Mouse (Mus musculus) kidney, adult 18-20 months (tissue): ENCODE measurements around the gene Smarcc1.
"Not testable (repeated sequence)": the region's sequence is repeated elsewhere in the genome, so short reads cannot be mapped to it uniquely, and the experiment has no call there.

Experiments used
- DNase-seq: peaks from one replicate; pipeline ENCODE4 v3.0.0; 2021

Gene Smarcc1

DNA sequence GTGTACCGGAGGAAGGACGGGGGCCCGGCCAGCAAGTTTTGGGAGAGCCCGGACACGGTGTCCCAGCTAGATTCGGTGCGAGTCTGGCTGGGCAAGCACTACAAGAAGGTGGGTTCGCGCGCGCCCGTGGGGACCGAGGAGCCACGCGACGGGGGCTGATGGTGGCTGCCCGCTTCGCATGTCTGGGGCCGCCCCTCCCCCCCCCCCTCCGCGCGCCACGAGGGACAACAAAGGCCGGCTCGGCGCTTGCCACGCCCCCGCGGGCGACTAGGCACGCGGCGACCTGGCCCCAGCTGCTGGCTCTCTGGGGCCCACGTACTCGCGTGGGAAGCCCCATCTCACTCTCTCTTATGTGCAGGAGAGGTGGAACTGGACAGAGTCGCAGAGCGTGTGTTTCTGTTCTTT, 14.7 kb downstream of the Smarcc1 start:
- DNase-seq: no peak

DNA sequence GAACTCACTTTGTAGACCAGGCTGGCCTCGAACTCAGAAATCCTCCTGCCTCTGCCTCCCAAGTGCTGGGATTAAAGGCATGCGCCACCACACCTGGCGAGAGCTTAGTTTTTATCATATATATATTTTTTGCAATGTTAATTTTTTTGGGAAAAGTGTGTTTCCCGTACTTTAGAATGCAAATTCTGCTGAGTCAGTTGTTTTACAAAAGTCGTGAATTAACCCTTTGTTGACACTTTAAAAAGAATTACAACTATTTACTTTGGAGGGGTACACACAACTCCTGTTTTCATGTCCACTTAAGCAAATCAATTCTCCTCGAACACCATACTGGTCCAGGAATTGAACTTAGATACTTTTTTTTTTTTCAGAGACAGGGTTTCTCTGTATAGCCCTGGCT, 15.4 kb downstream of the Smarcc1 start:
- no peak for DNase-seq

DNA sequence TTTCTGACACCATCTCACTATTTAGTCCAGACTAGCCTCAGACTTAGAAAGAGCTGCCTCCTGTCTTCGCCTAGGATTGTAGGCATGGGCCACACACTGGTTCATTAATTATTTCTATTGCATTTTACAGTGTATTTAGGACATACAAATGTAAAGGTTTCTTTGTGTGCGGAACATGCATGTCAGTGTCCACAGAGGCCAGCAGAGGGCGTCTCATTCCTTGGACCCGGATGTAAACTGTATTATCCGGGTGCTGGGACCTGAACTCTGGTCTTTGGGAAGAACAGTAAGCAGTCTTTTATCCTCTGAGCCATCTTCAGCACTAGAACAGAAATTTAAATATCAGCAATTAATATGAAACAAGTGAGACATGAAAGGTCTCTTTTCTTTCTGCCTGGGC, 16.7 kb downstream of the Smarcc1 start:
- no peak for DNase-seq

DNA sequence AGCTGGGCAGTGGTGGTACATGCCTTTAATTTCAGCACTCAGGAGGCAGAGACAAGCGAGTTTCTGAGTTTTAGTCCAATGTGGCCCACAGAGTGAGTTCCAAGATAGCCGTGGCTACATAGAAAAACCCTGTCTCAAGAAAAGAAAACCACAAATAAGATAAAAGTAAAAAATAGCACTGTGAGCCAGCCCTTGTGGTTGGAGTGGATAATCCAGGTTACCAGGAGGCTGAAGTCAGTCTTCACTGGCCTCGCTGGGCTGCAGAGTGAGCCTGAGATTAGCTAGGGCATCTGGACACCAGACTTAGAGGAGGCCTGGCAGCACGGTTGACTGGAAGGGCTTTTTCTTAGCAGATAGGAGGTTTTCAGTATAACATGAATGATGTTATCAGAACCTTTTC, 21.6 kb downstream of the Smarcc1 start:
- DNase-seq: no peak

DNA sequence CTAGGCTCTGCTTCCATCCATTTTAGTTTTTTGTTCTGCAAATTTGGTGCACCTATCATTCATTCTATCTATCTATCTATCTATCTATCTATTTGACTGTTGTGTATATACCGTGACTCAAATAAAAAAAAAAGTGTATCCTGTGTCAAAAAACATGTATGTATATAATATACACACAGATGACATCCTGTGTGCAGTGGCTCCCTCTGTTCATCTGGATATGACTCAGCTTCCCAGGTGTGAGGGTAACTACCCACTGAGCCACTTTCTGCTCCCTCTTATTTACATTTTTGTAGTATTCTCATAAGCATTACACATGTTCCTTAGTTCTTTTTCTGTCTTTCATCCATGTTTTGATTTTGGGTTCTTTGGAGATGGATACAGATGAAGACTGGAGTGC, 24.6 kb downstream of the Smarcc1 start:
- no peak for DNase-seq

DNA sequence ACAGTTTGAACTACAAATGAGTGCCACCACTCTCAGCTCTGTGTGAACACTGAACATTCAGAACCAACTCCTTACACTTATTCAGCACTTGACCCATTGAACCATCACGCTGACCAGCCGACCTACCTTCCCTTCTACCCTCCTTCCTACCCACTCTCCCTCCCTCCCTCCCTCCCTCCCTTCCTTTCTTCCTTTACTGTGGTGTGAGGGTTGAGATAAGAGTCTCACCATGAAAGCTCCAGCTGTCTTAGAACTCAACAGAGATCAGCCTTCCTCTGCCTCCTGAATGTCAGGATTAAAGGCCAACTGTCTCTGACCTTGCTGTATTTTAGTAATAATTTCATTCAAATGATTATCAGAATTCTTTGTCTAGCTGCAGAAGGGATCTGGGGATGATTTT, 31.1 kb downstream of the Smarcc1 start:
- no peak for DNase-seq

DNA sequence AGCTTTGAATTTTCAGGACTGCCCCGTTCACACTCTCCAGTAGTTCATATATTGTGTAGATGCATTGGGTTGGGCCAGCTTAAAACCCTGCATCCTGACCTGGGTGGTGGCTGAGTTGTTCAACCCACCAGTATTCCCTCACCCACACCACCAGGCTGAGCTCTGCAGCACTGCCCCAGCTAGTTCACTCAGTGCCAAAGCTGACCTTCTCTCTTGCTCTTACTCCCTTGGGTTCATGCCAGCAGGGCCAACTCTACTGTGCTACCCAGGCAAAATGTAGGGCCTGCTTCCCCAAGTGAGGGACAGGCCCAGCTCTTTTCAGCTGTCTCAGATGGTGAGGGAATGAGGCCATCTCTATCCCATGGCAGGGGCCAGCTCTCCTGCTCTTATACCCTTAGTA, 41.5 kb downstream of the Smarcc1 start:
- DNase-seq: no peak

DNA sequence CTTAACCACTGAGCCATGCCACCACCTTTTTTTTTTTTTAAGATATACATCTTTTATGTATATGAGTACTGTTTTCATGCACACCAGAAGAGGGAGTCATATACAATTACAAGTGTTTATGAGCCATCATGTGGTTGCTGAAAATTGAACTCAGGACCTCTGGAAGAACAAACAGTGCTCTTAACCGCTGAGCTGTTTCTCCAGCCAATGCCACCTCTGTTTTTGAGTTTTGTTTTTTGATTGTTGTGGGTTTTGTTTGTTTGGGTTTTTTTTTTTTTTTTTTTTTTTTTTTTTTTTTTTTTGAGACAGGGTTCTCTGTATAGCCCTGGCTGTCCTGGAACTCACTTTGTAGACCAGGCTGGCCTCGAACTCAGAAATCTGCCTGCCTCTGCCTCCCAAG, 43.0 kb downstream of the Smarcc1 start:
- not testable (repeated sequence) for DNase-seq

DNA sequence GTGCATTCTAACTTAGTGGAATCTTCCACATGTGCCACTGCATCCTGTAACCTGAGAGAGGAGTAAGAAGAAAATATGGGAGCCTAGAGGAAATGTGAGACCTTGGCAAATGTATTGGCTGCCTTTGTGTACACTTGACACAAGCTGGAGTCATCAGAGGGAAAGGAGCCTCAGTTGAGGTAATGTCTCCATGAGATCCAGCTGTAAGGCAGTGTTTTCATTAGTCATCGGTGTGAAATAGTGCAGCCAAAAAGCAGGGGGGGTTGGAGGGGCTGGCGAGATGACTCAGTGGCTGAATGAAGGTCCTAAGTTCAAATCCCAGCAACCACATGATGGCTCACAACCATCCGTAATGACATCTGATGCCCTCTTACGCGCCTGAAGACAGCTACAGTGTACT, 44.9 kb downstream of the Smarcc1 start:
- no peak for DNase-seq

DNA sequence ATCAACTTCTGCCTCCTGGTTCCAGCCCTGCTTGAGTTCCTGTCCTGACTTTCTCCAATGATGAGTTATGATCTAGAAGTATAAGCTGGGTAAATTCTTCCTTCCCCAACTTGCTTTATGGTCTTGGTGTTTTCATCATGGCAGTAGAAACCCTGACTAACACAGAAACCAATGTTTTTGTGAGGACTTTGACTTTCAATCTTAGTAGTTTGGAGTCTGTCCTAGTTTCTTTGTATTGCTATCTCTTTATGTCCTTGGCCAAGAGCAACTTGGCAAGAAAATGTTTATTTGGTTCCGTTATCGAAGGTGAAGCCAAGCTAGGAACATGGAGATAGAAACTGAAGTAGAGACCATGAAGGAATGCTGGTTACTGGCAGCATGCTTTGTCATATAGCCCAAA, 45.6 kb downstream of the Smarcc1 start:
- no peak for DNase-seq

DNA sequence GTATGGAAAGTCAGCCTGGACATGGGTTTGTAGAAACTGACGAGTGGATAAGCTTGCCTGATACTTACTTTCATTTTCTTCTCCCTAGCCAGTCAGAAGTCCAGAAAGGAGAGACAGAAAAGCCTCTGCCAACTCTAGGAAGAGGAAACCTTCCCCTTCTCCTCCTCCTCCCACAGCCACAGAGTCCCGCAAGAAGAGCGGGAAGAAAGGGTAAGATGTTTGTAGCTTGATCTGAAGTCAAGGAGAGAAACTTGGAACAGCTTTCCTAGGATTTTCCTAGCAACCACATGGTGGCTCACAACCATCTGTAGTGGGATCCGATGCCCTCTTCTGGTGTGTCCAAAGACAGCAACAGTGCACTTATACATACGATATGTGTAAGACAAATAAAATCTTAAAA, 53.4 kb downstream of the Smarcc1 start:
- no peak for DNase-seq

DNA sequence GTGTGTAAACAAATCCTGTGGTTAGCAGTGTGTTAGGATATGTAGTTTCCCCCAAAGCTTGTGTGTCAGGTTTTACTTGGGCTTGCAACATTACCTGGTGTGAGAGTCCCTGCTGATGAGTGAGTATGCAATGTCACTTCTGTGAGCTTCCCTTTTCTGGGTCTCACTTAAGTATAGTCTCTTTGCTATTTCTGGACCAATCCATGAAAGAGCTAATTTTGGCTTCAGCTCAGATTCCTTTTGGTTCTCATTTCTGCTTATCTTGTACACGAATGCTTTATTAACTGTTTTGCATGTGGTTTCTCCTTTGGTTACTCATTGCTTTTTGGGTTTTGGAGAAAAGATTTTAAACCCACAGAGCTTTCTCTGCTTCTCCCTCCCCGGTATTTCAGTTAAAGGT, 82.4 kb downstream of the Smarcc1 start:
- DNase-seq: no peak

DNA sequence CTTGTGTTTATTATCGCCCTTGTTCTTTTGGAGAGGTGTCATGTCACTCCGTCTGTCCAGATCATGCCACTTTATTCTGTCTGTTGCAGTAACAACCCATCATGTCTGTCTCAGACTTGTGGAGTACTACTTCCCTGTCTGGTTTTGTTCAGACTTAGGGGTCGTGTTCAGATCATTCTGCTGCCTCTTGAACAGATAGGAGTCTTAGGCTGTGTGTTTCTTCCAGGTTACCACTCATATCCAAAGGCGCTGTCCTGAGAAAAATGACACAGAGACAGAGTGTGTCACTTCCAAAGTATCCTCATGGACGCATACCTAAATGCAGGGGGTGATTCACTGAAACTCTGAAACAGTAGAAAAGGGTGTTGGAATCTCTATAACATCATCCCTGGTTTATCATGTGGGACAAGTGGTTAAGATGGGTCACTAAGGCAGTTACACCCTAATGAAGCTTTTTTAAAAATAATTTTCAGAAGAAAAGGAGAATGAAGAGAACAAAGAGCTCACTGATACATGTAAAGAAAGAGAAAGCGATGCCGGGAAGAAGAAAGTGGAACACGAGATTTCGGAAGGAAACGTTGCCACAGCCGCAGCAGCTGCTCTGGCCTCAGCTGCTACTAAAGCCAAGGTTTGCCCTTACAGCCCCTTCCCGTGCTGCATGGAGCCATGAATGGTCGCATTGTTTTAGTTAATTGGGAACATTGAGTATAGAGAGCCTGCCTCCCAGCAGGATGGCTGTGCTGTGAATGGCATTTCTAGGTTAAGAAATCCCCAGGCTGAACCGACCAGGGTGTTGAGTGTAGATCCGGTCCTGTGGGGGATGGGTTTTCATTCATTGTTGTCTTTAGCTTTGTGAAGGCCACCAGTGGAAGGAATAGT, 88.3 kb downstream of the Smarcc1 start:
- no peak for DNase-seq

DNA sequence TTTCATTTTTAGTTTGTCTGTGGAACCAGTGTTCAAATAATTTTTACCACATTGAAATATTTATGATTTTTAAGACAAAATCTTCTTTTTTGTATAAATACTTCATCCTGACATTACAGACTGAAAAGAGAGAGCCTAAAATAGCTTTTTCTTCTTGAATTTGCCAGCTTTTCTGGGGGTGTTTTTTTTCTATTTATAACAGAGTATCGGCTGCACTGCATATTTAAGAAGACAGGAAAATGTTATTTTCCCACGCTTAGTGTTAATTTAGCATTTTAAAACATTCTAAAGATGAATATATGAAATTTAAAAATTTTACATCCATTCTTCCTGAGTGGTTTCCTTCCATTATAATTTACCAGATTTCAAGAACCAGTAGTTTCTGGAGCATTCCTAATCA, 88.9 kb downstream of the Smarcc1 start:
- DNase-seq: no peak

DNA sequence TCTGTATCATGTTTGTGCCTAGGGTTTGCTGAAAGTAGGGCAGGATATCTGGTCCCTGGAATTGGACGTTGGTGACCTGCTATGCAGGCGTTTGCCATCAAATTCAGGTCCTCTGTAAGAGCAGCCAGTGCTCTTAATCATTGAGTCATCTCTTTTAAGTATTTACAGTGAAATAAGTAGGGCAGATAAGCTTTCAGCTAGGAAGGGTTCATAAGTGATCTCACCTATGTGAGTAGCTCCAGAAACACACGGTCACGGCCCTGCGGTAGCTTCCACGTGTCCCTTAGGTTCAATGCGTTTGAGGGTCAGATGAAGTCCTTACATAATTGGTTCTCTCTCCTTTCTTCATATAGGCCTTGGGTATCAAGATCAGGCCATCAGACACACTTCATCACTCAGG, 90.8 kb downstream of the Smarcc1 start:
- DNase-seq: no peak

DNA sequence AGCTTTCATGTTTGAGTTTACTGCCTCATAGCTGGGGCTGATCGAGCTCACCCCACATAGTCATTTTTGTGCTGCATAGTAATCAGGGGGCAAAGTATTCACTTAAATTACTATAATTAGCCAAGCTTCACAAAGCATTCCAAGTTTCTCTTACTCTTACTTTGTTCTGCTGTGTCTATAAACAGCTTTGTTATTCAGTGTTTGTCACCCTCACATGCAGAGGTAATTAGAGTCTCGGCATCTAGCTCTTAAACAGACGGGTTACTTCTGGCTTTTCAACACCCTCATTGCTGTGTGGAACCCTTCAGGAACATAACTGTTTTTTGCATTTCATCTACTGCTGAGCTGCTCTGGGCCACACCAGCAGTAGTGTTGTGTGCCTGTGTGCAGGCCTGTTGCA, 91.5 kb downstream of the Smarcc1 start:
- DNase-seq: no peak

DNA sequence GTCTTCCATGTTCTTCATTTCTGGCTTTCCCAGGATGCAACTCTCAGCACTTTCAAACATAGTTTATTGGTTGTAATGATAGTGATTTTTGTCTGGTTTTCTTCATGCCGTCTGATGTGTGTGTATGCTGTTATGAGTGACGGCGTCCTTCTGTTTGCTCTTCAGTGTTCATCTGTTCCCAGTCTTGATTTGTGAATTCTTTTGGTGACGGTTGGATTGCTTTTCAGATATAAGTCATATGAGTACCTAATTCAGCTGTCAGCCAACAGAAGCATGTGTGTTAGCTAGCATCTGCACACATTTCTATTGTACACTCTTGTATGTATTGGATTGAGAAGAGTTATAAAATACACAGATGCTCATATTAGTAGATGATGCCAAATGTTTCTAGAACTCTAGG, 106.8 kb downstream of the Smarcc1 start:
- no peak for DNase-seq

DNA sequence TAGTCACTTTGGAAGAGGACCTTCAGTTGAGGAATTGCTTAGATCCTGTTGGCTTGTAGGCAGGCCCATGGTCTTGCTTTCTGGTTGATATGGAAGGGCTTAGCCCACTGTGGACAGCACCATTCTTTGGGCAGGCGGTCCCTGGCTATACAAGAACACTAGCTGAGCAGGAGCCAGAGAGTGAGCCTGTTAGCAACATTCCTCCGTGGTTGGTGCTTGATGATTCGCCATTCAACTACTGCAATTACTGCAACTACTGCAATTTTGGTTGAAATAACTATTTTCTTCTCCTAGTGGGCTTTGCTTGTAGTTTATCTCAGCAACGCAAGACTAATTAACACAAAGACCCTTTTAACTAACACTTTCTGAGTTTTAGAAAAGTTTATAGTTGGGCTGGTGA, 108.7 kb downstream of the Smarcc1 start:
- no peak for DNase-seq

DNA sequence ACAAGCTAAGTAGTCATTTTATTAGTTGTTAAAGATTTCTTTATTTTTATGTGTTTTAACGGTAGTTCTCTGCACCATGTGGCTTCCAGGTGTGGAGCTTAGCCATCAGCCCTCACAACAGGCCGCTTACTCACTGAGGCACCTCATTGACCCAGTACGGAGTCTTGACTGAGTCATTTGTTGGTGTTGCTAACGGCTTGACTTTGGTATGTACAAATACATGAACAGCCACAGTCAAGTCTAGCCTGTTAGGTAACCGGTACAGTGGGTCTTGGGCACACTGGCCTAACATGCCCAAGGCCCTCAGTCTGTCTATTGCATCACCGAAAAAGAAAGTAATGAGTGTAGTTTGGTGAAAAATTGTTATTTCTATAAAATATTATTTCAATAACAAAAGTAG, 111.2 kb downstream of the Smarcc1 start:
- DNase-seq: no peak

DNA sequence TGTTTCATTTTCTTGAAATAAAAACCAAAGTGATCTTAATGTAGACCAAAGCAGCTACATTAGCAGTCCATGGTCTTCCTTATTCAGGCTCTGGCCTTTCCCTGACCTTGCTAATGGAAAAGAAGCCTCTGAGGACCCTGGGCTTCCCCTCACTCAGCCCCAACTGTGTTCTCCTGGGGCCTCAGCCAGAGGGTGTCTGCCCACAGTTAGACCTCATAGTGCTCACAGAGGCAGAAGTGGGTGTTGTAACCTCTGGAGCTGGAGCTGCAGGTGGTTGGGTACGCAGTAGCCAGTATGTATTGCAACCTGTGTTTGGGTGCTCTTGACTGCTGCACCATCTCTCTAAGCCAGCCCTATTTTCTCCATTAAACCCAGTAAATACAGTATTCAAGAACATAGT, 111.6 kb downstream of the Smarcc1 start:
- DNase-seq: no peak

DNA sequence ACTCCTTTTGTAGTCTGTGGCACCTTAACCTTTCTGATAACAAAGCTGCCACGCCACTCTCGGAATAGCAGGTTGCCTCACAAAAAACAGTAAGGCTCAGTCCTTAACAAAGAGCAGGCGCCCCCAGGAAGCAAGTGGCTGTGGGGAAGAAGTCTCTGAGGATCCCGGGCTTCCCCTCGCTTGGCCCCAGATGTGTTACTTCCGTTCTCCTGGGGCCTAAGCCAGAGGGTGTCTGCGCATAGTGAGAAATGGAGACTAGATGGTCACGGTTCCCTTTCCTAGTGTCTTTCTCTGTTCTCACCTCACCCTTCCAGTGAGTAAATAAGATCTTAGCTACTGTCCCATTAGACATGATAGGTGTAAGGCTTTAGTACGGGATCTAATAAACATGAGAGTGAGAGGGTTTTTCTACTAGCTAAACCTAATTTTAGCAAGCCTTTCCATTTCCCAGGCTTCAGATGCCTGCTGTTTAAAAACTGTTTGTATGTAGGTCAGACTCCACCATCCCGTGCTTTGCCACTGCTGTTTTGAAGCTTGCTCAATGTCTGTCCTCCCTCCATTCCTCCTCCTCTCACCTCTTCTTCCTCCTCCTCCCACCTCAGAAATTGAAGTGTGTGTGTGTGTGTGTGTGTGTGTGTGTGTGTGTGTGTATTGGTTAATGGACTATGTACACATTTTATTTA, 112.2 kb downstream of the Smarcc1 start:
- DNase-seq: no peak

DNA sequence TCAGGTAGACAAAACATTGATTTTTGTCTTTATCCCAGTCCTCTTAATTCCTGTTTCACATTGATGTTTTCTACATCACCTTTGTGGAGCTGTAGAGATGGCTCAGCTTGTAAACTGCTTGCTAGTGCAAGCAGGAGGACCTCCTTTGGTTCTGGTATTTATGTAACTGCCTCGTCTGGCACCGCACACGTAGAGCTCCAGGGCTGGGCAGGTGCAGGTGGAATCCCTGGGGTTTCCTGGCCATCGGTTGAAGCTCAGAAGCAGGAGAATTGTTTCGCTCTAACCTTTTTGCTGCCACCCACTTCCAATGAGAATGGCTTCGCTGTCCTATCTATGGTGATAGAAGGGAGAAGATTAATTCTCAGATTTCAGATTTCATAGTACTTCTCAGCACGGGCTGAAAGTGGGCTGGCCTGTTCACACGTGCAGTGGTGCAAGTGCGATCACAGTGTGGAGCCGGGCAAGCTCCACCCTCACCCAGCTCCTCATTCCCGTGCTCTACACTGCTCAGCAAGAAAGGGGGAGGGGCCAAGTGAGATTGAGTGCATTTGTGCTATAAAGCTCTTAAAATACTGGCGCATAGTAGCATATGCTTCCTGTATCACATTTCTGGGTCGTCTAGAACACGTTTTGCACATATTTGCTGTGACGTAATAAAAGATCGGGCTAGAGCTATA, 113.0 kb downstream of the Smarcc1 start:
- no peak for DNase-seq

DNA sequence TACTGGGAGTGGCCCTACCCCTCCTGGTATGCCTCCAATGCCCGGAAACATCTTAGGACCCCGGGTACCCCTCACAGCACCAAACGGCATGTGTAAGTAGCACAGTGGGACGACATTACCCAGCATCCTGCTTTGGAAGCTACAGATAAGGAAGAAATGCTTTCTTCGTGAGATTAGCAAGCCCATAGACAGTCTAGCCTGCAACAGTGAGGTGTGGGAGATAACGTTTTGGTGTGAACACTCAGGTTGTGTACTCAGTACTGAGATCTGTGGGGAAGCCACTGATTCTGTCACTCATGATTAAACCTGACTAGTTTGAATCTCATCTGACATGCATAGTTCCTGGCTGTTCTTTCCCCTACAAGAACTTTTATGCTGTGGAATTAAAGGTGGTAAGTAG, 117.5 kb downstream of the Smarcc1 start:
- no peak for DNase-seq

DNA sequence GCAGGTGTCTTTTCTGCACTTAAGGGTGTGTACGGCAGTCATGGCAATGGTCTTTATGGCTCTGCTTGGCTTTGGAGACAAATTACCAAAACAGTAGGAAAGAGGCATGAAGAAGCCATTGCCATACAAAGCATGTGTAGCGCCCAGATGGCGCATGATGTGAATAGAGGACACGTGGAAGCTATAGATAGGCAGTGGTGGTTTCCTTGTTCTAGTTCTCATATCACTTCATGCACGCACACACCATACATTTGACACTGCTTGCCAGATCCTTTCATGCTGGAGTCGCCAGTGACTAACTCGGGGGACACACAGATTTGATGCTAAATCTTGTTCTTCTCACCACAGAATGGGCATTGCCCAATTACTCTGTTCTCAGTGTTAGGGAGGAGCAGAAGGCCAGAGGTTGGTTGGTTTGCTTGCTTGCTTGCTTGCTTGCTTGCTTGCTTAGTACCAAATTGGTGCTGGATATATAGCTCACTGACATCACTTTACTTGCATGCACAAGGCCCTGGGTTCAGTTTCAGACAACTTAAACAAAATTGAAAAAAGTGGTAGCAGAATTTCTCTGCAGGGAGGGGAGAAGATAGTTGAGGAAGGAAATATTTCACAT, 125.8 kb downstream of the Smarcc1 start, which contains the start of gene Cspg5:
Cspg5 (plus strand) TSS at position 563 of the 613 bp plus-strand sequence.
- DNase-seq: no peak
